Mouse (Mus musculus) cerebellum, adult 9-11 months (tissue): ENCODE data around the gene Arpc3.
"Not testable (repeated sequence)": the region's sequence is repeated elsewhere in the genome, so short reads cannot be mapped to it uniquely, and the experiment has no call there.

Experiments used
- DNase-seq: peaks from one replicate; pipeline ENCODE4 v3.0.0; 2022

Gene Arpc3

GRCm38 (mm10) chr5:122400628-122401302 lies 9.1 kb downstream of the Arpc3 start:
- no peak for DNase-seq

DNA sequence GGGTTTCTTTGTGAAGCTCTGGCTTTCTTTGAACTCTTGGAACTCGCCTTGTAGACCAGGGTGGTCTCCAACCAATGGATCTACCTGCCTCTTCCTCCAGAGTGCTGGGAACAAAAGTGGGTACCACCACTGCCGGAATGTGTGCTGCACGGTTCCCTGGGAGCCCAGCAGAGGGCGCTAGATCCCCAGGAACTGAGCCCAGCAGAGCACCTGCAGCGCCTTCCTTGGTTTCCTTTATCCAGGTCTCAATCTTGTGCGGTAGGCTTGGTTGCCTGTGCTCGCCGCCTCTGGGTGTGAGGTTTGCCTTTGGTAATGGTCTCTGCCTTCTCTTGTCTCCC lies 9.6 kb downstream of the Arpc3 start:
- peak; percentile 72 for DNase-seq

DNA sequence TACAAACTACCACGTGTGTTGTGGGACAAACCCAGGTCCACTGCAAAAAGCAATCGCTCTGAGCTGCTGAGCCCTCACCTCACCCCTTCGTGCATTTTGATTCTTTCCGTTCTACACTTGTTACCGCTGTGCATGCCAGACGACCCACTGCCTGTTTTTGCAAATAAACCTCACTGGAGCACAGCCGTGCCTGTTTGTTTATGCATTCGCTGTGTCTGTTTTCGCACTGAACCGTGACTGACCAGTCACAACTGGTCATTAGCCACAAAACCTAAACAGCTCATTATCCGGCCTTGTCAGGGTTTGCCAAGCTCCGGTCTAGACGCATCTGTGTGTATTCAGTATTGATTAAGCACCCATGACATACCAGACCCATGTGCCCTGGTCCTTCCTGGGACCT lies 10.5 kb downstream of the Arpc3 start:
- DNase-seq, result no peak

DNA sequence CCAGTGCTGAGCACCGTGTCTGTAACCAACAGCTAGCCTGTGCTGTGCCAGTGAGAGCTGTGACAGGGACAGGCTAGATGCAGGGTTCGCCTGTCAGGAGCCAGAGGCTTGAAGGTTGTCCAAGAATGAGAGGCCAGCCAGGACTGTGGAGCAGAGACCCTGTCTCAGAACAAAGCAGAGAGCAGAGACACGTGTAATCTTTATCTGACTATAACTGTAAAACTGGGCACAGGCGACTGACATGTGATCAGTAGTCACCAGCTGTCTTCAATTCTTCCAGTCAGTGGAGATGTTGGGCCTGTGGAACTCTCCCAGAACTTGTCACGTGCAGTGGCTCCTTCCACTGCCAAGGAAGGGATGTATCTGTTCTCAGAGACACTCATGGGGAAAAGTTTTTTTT lies 11.1 kb downstream of the Arpc3 start:
- DNase-seq, result peak; percentile 54

GRCm38 (mm10) chr5:122403362-122403761 lies 11.7 kb downstream of the Arpc3 start:
- no peak for DNase-seq

GRCm38 (mm10) chr5:122405537-122405936 lies 13.9 kb downstream of the Arpc3 start:
- no peak for DNase-seq

GRCm38 (mm10) chr5:122409692-122410645 lies 18.3 kb downstream of the Arpc3 start:
- DNase-seq, result no peak

GRCm38 (mm10) chr5:122411892-122412291 lies 20.2 kb downstream of the Arpc3 start:
- no peak for DNase-seq

GRCm38 (mm10) chr5:122412826-122413225 lies 21.1 kb downstream of the Arpc3 start:
- DNase-seq, result no peak

DNA sequence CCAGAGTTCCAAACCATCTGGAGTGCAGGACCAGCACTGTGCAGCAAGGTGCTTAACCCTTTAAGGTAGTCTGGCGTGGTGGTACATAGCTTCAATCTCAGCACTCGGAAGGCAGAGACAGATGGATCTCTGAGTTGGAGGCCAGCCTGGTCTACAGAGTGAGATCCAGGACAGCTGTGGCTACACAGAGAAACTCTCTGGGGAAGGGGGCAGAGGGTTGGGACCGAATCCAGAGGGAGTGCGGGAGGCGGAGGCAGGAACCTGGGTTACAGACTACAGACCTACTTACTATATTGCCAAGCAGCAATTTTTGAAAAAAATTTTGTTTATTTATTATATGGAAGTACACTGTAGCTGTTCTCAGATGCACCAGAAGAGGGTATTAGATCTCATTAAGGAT lies 22.7 kb downstream of the Arpc3 start:
- no peak for DNase-seq

GRCm38 (mm10) chr5:122415465-122415864 lies 23.8 kb downstream of the Arpc3 start:
- DNase-seq, result no peak

GRCm38 (mm10) chr5:122420676-122421075 lies 29.0 kb downstream of the Arpc3 start:
- DNase-seq, result not testable (repeated sequence)

DNA sequence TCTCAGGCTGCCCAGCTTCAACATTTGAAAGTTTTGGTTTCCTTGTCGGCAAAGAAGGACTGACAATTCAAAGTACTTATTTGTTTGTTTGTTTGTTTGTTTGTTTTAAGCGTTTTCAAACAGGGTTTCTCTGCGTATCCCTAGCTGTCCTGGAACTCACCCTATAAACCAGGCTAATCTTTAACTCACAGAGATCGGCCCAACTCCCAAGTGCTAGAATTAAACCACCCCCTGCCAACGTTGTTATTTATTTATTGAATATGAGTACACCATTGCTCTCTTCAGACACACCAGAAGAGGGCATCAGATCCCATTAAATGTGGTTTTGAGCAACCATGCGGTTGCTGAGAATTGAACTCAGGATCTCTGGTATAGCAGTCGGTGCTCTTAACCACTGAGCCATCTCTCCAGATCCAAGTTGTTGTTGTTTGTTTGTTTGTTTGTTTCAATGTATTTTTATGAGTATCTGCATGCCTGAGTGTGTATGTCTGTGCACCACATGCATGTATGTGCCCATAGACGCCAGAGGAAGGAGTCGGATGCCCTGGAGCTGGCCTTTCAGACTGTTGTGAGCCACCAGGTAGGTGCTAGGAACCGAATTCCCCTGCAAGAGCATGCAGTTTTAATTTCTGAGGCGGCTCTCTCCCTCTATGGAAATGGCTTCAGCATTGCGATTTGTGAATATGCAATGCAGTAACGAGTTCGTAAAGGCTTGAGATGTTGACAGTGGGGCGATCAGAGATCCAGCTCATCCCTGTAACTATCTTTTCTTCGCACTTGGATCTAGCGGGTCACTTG lies 29.8 kb downstream of the Arpc3 start, which contains the start of gene Anapc7:
Anapc7 (plus strand) TSS at position 423 of the 798 bp plus-strand sequence.
- no peak for DNase-seq

GRCm38 (mm10) chr5:122422071-122422964 lies 30.6 kb downstream of the Arpc3 start:
- DNase-seq, result peak; percentile 84

DNA sequence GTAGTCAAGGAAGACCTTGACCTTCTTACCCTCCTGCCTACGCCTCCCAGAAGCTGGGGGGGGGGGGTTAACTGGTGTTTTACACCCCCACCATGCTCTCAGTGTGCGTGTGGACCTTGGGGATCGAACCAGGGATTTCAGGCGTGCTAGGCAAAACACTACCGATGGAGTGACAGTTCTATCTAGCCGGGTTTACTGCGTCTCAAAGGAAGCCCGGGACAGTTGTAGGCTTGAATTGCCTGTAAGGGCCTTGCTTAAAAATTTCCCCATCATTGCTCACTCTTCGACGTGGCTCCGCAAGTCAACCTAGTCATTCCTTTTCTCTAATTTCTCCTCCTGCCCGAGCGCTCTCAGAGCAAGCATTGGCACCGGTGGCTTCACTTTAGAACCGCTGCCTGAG lies 31.4 kb downstream of the Arpc3 start:
- DNase-seq, result no peak

GRCm38 (mm10) chr5:122425550-122425949 lies 33.9 kb downstream of the Arpc3 start:
- no peak for DNase-seq

- no peak for DNase-seq
Measured at GRCm38 (mm10) chr5:122430036-122430775, 38.5 kb downstream of the Arpc3 start.

DNA sequence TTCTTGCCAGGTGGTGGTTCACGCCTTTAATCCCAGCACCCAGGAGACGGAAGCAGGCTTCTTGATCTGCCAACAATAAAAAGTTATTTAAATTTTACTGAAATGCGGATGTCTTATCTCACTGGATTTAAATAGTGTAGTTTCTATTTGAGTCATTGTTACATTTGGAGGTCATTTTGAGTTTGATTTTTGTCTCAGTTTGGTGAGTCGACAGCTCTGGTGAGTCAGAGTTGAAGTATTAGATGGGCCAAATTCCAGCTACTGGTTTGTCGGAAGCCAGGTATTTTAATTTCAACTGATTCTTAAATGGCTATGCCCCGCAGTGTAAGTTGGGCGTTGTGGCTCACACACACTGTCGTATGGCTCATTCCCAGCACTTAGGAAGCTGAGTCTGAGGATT lies 39.5 kb downstream of the Arpc3 start:
- DNase-seq, result no peak

GRCm38 (mm10) chr5:122434541-122434940 lies 42.9 kb downstream of the Arpc3 start:
- DNase-seq, result no peak

GRCm38 (mm10) chr5:122439400-122440094 lies 47.9 kb downstream of the Arpc3 start:
- DNase-seq, result no peak
